12 mouse cellular contexts compared by ENCODE assay signal in the genomic region with DNA sequence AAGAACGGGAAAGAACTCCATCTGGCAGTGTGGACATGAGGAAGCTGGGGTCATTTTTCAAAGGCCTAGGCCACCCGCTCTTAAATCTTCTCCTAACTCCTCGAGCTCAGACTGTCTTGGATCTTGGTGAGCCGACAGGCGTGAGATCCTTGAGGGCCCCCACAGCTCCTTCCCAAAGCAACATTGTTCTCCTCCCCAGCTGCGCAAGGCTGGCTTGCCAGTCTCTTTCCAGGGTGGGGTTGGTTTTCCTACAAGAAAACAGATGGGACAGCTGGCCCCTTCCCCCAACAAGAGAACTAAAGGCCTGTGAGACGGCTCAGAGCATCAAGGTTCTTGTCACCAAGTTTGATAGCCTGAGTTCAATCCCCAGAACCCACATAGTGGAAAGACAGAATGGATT.
DNase-seq lines count a peak whose midpoint lies in the region; ATAC-seq lines count a peak whose summit lies in the region.
"Had no signal": no experiment of that assay in that cellular context is flagged by ENCODE, and none has a peak within 500 bp of the region (broad histone marks: within the 10 kb centered on the region; RNA-seq: fewer than 3 reads in every experiment).

No protein-coding gene starts in this region.

- no peak overlapping the region for H3K9ac ChIP-seq in forebrain, embryonic 11.5 days (ENCODE audit: low read length)
- H3K9ac ChIP-seq in forebrain, embryonic 15.5 days (replicated peaks), result no peak overlapping the region
- H3K9ac ChIP-seq in liver, embryonic 11.5 days (ENCODE audit: low read depth, low read length), result no peak overlapping the region
- no peak overlapping the region for H3K9ac ChIP-seq in liver, embryonic 12.5 days
- H3K9ac ChIP-seq in hindbrain, embryonic 14.5 days, result no peak overlapping the region
- H3K9ac ChIP-seq: embryonic facial prominence, embryonic 13.5 days; liver, embryonic 13.5 days had no signal

- H3K27me3 ChIP-seq in forebrain, embryonic 11.5 days (ENCODE audit: control insufficient read depth, insufficient read depth, low read length), result no peaks in the 10 kb centered on the region
- H3K27me3 ChIP-seq in forebrain, embryonic 15.5 days, result no peaks in the 10 kb centered on the region
- H3K27me3 ChIP-seq in liver, embryonic 11.5 days (replicated peaks; ENCODE audit: control insufficient read depth, insufficient read depth, low read length), result no peaks in the 10 kb centered on the region
- no peaks in the 10 kb centered on the region for H3K27me3 ChIP-seq in liver, embryonic 12.5 days (replicated peaks)
- no peaks in the 10 kb centered on the region for H3K27me3 ChIP-seq in hindbrain, embryonic 14.5 days (ENCODE audit: control insufficient read depth, insufficient read depth, low read length)
- H3K27me3 ChIP-seq: embryonic facial prominence, embryonic 13.5 days; liver, embryonic 13.5 days had no signal

- H3K4me1 ChIP-seq in forebrain, embryonic 11.5 days (replicated peaks; ENCODE audit: control insufficient read depth, insufficient read depth, low read length), result no peaks in the 10 kb centered on the region
- H3K4me1 ChIP-seq in forebrain, embryonic 15.5 days, result no peaks in the 10 kb centered on the region
- peaks cover 6% of the 10 kb centered on the region for H3K4me1 ChIP-seq in liver, embryonic 11.5 days (replicated peaks; ENCODE audit: control insufficient read depth, insufficient read depth, low read length)
- no peaks in the 10 kb centered on the region for H3K4me1 ChIP-seq in liver, embryonic 12.5 days
- H3K4me1 ChIP-seq in hindbrain, embryonic 14.5 days (replicated peaks; ENCODE audit: control insufficient read depth, insufficient read depth, low read length), result no peaks in the 10 kb centered on the region
- H3K4me1 ChIP-seq: liver, embryonic 13.5 days had no signal

- no peak overlapping the region for H3K27ac ChIP-seq in forebrain, embryonic 11.5 days (ENCODE audit: low read depth, low read length)
- H3K27ac ChIP-seq in forebrain, embryonic 15.5 days (replicated peaks), result no peak overlapping the region
- H3K27ac ChIP-seq in liver, embryonic 11.5 days (ENCODE audit: low read depth, low read length), result no peak overlapping the region
- no peak overlapping the region for H3K27ac ChIP-seq in liver, embryonic 12.5 days
- no peak overlapping the region for H3K27ac ChIP-seq in hindbrain, embryonic 14.5 days
- H3K27ac ChIP-seq: embryonic facial prominence, embryonic 13.5 days; liver, embryonic 13.5 days; macrophage had no signal

- H3K4me2 ChIP-seq in forebrain, embryonic 11.5 days (ENCODE audit: low read depth, low read length, severe bottlenecking), result no peak overlapping the region
- no peak overlapping the region for H3K4me2 ChIP-seq in forebrain, embryonic 15.5 days (replicated peaks)
- no peak overlapping the region for H3K4me2 ChIP-seq in liver, embryonic 11.5 days
- no peak overlapping the region for H3K4me2 ChIP-seq in liver, embryonic 12.5 days
- H3K4me2 ChIP-seq in hindbrain, embryonic 14.5 days (replicated peaks), result no peak overlapping the region
- H3K4me2 ChIP-seq: embryonic facial prominence, embryonic 13.5 days; liver, embryonic 13.5 days had no signal

- DNase-seq in forebrain, embryonic 11.5 days (ENCODE audit: low spot score), result peak; percentile 47
- peak; percentile 23 for DNase-seq in liver, embryonic 11.5 days (ENCODE audit: low spot score)
- DNase-seq in heart, postnatal 4 days, result peak; percentile 48
- DNase-seq in skeletal muscle tissue, adult 2 months (ENCODE audit: low read depth, low spot score), result peak; percentile 36
- DNase-seq in hindbrain, embryonic 14.5 days (ENCODE audit: low spot score), result no peak
- DNase-seq in adrenal gland, postnatal 36 days, result no peak
- DNase-seq: cerebellum, adult 2 months; liver, embryonic 13.5 days had no signal

- no peaks in the 10 kb centered on the region for H3K9me3 ChIP-seq in forebrain, embryonic 11.5 days (ENCODE audit: control insufficient read depth, low read length)
- H3K9me3 ChIP-seq in forebrain, embryonic 15.5 days, result no peaks in the 10 kb centered on the region
- H3K9me3 ChIP-seq in liver, embryonic 11.5 days (ENCODE audit: control insufficient read depth, low read length), result no peaks in the 10 kb centered on the region
- H3K9me3 ChIP-seq in liver, embryonic 12.5 days (replicated peaks), result no peaks in the 10 kb centered on the region
- no peaks in the 10 kb centered on the region for H3K9me3 ChIP-seq in hindbrain, embryonic 14.5 days (ENCODE audit: control insufficient read depth, low read length)
- H3K9me3 ChIP-seq: embryonic facial prominence, embryonic 13.5 days; liver, embryonic 13.5 days had no signal

- ATAC-seq in forebrain, embryonic 11.5 days (replicated peaks; ENCODE audit: low FRiP score), result no peak
- ATAC-seq in forebrain, embryonic 15.5 days (replicated peaks), result no peak
- ATAC-seq in liver, embryonic 11.5 days (replicated peaks; ENCODE audit: low FRiP score), result no peak
- ATAC-seq in liver, embryonic 12.5 days, result no peak
- ATAC-seq in hindbrain, embryonic 14.5 days (ENCODE audit: low FRiP score), result no peak

- no peaks in the 10 kb centered on the region for H3K36me3 ChIP-seq in forebrain, embryonic 11.5 days (ENCODE audit: control insufficient read depth, insufficient read depth, low read length)
- no peaks in the 10 kb centered on the region for H3K36me3 ChIP-seq in forebrain, embryonic 15.5 days
- H3K36me3 ChIP-seq in liver, embryonic 11.5 days (ENCODE audit: control insufficient read depth, insufficient read depth, low read length), result no peaks in the 10 kb centered on the region
- H3K36me3 ChIP-seq in liver, embryonic 12.5 days, result no peaks in the 10 kb centered on the region
- H3K36me3 ChIP-seq in hindbrain, embryonic 14.5 days (replicated peaks; ENCODE audit: control insufficient read depth, insufficient read depth), result no peaks in the 10 kb centered on the region
- H3K36me3 ChIP-seq: embryonic facial prominence, embryonic 13.5 days; liver, embryonic 13.5 days had no signal

- 84% methylated on average over 7 of the region's 7 CpGs for WGBS in forebrain, embryonic 11.5 days
- WGBS in forebrain, embryonic 15.5 days, result 82% methylated on average over 7 of the region's 7 CpGs
- WGBS in liver, embryonic 11.5 days, result 61% methylated on average over 7 of the region's 7 CpGs
- WGBS in liver, embryonic 12.5 days (ENCODE audit: insufficient replicate concordance), result 56% methylated on average over 7 of the region's 7 CpGs
- 77% methylated on average over 7 of the region's 7 CpGs for WGBS in hindbrain, embryonic 14.5 days

- no peak overlapping the region for H3K4me3 ChIP-seq in forebrain, embryonic 11.5 days (ENCODE audit: low read depth, low read length)
- no peak overlapping the region for H3K4me3 ChIP-seq in forebrain, embryonic 15.5 days
- no peak overlapping the region for H3K4me3 ChIP-seq in liver, embryonic 11.5 days (ENCODE audit: low read depth, low read length)
- H3K4me3 ChIP-seq in liver, embryonic 12.5 days, result no peak overlapping the region
- H3K4me3 ChIP-seq in hindbrain, embryonic 14.5 days (replicated peaks; ENCODE audit: low read length), result no peak overlapping the region
- H3K4me3 ChIP-seq: embryonic facial prominence, embryonic 13.5 days; liver, embryonic 13.5 days had no signal

Comparison
In these comparisons a context has a peak if more than half of its experiments do, and no peak if none do; other contexts are left out.
1. DNase-seq: peak in forebrain, embryonic 11.5 days (single experiment), liver, embryonic 11.5 days (single experiment), heart, postnatal 4 days (single experiment) and skeletal muscle tissue, adult 2 months (single experiment); none in hindbrain, embryonic 14.5 days (single experiment) and adrenal gland, postnatal 36 days (0 of 2).